Mouse (Mus musculus): ENCODE data around the gene Platr25.
"Not testable (repeated sequence)": the region's sequence is repeated elsewhere in the genome, so short reads cannot be mapped to it uniquely, and the experiment has no call there.

Gene Platr25

DNA sequence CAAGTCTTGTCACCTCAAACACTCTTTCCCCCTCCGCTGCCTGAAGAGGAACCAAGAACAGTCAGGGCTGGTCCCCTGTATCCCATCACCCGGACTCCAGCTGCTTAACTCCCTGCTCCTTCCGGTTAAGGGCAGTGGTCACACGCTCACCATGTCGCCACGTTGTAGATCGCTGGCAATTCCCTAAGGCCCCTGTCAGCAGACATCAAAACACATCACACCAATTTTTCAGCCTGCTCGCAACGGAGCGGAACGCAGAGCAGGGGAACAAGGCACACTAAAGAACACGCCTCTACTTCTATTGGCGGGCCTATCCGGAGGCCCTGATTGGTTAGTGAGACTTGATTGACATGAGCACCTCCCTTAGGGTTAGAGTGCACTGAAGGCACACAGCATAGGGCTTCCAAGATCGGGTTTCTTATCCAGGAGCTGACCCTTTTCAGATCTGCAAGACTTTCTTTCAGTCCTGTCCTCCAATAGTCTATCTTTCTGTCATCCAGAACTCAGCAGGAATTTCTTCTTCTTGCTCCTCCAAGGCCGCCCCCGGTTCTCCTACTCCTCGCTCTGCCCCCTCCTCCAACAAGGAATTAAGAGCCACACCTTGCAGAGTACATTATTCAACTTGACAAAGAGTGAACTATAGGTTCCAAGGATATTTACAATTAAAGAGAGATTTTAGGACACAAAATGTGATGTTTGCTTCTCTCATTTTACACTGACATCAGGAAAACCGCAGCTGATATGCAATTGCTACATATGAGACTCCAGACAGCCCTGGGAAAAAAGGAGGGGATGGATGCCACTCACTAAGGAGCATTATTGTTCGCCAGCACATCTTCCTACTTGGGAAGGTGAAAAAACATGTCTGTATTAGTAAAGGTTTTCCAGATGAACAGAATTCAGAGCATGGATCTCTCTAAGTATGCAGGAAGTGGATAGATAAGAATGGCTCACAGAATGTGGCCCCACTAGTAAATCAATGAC is at the start of gene Platr25:
Gene Platr25 (minus strand): TSS at position 278 of the 984 bp plus-strand sequence.
- DNase-seq (ENCODE audit: low read depth, low spot score) = peak; percentile 72

DNA sequence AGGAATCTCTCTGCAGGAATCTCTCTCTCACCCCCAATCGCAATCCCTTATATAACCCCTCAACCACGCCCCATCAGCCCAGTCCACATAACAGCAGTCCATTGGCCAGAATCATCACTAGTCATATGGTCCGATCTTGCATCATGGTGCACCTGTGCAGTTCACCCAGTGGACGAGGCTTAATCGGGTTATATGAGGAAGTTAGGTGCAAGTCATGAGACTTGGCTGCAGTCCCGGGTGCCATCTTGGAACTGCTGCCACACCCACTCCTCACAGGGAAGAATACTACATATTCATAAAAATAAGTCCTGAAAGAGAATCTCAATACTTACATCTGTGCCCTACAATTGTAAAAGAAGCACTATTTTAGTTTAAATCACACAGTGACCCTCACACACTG is 47.5 kb upstream of the Platr25 start:
- DNase-seq (ENCODE audit: low read depth, low spot score) = not testable (repeated sequence)

DNA sequence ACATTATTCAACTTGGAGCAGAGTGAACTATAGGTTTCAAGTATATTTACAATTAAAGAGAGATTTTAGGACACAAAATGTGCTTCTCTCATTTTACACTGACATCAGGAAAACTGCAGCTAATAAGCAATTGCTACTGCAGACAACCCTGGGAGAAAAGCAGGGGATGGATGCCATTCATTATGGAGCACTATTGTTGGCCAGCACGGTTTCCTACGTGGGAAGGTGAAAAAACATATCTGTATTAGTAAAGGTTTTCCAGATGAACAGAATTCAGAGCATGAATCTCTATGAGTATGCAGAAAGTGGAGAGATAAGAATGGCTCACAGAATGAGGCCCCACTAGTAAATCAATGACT is 25.6 kb upstream of the Platr25 start:
- not testable (repeated sequence) for DNase-seq (ENCODE audit: low read depth, low spot score)

DNA sequence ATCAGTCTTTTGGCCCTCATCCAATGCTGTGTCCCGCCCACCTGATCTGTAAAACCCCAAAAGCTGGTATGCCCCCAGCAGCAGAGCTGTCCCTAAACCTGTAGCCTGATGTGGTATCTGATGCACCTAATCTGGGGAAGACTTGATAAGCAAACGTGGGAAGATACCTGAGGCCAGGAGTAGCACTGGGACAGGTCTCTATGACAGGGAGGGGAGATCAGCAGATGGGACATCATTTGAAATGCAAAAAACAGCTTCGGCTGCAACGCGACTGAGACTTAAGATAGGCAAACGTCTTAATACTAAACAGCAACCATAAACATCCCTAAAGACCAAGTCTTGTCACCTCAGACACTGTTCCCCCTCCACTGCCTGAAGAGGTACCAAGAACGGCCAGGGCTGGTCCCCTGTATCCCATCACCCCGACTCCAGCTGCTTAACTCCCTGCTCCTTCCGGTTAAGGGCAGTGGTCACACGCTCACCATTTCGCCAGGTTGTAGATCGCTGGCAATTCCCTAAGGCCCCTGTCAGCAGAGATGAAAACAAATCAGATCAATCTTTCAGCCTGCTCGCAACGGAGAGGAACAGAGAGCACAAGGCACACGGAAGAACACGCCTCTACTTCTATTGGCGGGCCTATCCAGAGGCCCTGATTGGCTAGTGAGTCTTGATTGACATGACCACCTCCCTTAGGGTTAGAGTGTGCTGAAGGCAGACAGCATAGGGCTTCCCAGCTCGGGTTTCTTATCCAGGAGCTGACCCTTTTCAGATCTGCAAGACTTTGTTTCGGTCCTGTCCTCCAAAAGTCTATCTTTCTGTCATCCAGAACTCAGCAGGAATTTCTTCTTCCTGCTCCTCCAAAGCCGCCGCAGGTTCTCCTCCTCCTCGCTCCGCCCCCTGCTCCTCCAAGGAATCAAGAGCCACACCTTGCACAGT is 25.0 kb upstream of the Platr25 start, which contains the start of gene Gm5141:
Gene Gm5141 (minus strand): TSS at position 610 of the 936 bp plus-strand sequence.
- DNase-seq (ENCODE audit: low read depth, low spot score) = peak; percentile 60

DNA sequence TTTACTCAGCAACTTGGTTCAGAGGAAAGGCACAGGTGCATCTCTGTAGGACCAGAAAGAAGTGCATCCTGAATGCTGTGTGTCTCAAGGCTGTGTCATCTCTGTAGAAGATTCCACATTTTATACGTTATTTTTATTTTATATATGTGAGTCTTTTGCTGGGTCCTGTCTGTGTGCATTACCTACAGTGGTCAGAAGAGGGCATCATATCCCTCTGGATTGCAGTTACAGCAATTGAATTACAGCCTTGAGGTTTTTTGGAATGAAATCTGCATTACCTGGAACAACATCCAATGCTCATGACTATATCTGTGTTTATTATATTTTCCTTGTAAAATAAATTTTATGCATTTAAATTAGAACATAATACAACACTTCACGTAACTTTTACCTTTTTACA is 3.3 kb upstream of the Platr25 start:
- DNase-seq (ENCODE audit: low read depth, low spot score) = peak; percentile 73

DNA sequence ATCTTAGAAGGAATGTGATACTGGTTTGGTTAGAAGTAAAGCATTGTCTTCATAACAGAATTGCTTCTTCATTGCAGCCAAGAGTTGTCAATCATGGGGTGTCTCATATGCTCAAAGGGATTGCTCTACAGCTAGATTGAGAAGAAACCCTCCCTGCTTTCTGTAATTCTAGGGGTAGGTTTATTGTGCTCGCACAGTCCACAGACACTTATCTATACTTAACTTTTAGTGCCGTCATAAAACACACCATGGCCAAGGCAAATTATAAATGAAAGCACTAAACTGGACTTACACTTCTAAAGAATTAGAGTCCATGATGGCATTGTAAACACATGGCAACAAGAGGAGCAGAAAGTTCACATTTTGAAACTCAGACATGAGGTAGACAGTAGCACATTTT is 27.2 kb downstream of the Platr25 start:
- no peak for DNase-seq (ENCODE audit: low read depth, low spot score)

DNA sequence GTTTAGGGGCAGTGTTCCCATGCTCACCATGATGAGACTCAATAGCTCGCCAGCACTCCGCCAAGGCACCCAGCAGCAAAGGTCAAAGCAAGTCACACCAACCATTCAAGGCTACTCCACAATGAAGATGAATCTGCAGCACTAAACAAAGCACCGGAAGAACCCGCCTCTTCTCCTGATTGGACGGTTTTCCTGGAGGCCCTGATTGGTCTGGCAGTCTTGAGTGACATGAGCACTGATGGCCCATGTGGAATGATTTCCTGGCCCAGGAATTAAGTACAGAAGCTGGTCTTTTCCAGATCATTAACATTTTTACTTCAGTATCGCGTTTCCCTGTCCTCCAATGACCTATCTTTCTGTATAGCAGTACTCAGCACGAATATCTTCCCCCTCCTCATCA is 47.9 kb downstream of the Platr25 start:
- DNase-seq (ENCODE audit: low read depth, low spot score) = not testable (repeated sequence)

DNA sequence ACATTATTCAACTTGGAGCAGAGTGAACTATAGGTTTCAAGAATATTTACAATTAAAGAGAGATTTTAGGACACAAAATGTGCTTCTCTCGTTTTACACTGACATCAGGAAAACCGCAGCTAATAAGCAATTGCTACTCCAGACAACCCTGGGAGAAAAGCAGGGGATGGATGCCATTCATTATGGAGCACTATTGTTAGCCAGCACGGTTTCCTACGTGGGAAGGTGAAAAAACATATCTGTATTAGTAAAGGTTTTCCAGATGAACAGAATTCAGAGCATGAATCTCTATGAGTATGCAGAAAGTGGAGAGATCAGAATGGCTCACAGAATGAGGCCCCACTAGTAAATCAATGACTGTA is 75.2 kb downstream of the Platr25 start:
- DNase-seq (ENCODE audit: low read depth, low spot score) = not testable (repeated sequence)

DNA sequence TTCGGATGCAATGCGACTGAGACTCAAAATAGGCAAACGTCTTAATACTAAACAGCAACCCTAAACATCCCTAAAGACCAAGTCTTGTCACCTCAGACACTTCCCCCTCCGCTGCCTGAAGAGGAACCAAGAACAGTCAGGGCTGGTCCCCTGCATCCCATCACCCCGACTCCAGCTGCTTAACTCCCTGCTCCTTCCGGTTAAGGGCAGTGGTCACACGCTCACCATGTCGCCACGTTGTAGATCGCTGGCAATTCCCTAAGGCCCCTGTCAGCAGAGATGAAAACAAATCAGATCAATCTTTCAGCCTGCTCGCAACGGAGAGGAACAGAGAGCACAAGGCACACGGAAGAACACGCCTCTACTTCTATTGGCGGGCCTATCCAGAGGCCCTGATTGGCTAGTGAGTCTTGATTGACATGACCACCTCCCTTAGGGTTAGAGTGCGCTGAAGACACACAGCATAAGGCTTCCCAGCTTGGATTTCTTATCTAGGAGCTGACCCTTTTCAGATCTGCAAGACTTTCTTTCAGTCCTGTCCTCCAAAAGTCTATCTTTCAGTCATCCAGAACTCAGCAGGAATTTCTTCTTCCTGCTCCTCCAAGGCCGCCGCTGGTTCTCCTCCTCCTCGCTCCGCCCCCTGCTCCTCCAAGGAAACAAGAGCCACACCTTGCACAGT is 75.8 kb downstream of the Platr25 start:
- peak; percentile 53 for DNase-seq (ENCODE audit: low read depth, low spot score)

DNA sequence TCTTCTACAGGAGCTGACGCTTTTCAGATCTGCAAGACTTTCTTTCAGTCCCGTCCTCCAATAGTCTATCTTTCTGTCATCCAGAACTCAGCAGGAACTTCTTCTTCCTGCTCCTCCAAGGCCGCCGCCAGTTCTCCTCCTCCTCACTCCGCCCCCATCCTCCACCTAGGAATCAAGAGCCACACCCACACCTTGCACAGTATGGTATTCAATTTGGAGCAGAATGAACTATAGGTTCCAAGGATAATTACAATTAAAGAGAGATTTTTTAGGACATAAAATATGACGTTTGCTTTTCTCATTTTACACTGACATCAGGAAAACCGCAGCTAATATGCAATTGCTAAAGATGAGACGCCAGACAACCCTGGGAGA is 107.2 kb downstream of the Platr25 start:
- DNase-seq (ENCODE audit: low read depth, low spot score) = no peak

DNA sequence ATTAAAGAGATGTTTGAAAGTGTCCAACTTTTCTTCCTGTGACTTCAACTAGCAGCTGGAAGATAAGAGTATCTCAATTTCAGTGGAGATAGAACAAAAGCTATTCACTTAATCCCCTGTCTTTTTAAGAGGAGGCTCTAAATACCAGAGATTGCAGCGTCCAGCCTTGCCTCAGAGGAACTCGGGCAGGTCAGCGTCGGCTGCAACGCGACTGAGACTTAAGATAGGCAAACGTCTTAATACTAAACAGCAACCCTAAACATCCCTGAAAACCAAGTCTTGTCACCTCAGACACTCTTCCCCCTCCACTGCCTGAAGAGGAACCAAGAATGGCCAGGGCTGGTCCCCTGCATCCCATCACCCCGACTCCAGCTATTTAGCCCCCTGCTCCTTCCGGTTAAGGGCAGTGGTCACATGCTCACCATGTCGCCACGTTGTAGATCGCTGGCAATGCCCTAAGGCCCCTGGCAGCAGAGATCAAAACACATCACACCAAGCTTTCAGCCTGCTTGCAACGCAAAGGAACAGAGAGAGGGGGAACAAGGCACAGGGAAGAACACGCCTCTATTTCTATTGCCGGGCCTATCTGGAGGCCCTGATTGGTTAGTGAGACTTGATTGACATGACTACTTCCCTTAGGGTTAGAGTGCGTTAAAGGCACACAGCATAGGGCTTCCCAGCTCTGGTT is 107.7 kb downstream of the Platr25 start:
- peak; percentile 85 for DNase-seq (ENCODE audit: low read depth, low spot score)

DNA sequence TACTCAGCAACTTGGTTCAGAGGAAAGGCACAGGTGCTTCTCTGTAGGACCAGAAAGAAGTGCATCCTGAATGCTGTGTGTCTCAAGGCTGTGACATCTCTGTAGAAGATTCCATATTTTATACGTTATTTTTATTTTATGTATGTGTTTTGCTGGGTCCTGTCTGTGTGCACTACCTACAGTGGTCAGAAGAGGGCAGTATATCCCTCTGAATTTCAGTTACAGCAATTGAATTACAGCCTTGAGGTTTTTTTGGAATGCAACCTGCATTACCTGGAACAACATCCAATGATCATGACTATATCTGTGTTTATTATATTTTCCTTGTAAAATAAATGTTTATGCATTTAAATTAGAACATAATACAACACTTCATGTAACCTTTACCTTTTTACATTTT is 133.4 kb downstream of the Platr25 start:
- peak; percentile 79 for DNase-seq (ENCODE audit: low read depth, low spot score)

DNA sequence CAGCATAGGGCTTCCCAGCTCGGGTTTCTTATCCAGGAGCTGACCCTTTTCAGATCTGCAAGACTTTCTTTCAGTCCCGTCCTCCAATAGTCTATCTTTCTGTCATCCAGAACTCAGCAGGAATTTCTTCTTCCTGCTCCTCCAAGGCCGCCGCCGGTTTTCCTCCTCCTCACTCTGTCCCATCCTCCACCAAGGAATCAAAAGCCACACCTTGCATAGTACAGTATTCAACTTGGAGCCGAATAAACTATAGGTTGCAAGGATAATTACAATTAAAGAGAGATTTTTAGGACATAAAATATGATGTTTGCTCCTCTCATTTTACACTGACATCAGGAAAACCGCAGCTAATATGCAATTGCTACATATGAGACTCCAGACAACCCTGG is 136.2 kb downstream of the Platr25 start:
- peak; percentile 1 for DNase-seq (ENCODE audit: low read depth, low spot score)

DNA sequence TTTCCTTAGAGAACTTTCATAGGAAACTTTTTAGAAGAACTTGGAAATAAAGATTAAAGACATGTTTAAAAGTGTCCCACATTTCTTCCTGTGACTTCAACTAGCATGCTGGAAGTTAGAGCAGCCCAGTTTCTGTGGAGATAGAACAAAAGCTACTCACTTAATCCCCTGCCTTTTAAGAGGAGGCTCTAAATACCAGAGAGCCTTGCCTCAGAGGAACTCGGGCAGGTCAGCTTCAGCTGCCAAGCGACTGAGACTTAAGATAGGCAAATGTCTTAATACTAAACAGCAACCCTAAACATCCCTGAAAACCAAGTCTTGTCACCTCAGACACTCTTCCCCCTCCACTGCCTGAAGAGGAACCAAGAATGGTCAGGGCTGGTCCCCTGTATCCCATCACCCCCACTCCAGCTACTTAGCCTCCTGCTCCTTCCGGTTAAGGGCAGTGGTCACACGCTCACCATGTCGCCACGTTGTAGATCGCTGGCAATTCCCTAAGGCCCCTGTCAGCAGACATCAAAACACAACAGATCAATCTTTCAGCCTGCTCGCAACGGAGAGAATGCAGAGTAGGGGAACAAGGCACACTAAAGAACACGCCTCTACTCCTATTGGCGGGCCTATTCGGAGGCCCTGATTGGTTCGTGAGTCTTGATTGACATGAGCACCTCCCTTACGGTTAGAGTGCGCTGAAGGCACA is 136.8 kb downstream of the Platr25 start, which contains the start of gene 6720489N17Rik:
Gene 6720489N17Rik (minus strand): TSS at position 606 of the 700 bp plus-strand sequence.
- peak; percentile 89 for DNase-seq (ENCODE audit: low read depth, low spot score)
